Mouse (Mus musculus) stomach, postnatal 0 days (tissue): ENCODE data around the gene Tenm2. TPM values are rescaled to one million over a fixed set of nuclear protein-coding genes. Genes with fewer than 3 reads are reported as not detected.

Source experiments
- ATAC-seq: fragments of 200-750 bp; cut with Nextera tagmentation; 2 replicates; pipeline ENCODE4 v1.8.0; 2017; ENCODE audit not compliant: low FRiP score, low TSS enrichment
- DNase-seq: peaks from one replicate; pipeline ENCODE4 v3.0.0-alpha.2; 2016; ENCODE audit warnings: low spot score
- H3K27ac ChIP-seq: fragments of 300-500 bp; sonication (generic); replicated peaks from 2 replicates; pipeline ENCODE4 v1.5.1; 2014; ENCODE audit warnings: mild to moderate bottlenecking, control low read depth
- H3K27me3 ChIP-seq: fragments of 300-500 bp; sonication (generic); 2 replicates; pipeline ENCODE4 v1.6.1; 2014; ENCODE audit warnings: low read length; ENCODE audit not compliant: control insufficient read depth, insufficient read depth
- H3K36me3 ChIP-seq: fragments of 300-500 bp; sonication (generic); 2 replicates; pipeline ENCODE4 v1.6.1; 2014; ENCODE audit warnings: low read length, mixed read lengths; ENCODE audit not compliant: control insufficient read depth, insufficient read depth
- H3K4me1 ChIP-seq: fragments of 300-500 bp; sonication (generic); replicated peaks from 2 replicates; pipeline ENCODE4 v1.6.1; 2014; ENCODE audit warnings: antibody characterized with exemption; ENCODE audit not compliant: control insufficient read depth, insufficient read depth
- H3K4me2 ChIP-seq: fragments of 300-500 bp; sonication (generic); replicated peaks from 2 replicates; pipeline ENCODE4 v1.6.1; 2014; ENCODE audit warnings: low read depth, mild to moderate bottlenecking, control low read depth, moderate library complexity
- H3K4me3 ChIP-seq: fragments of 300-500 bp; sonication (generic); 2 replicates; pipeline ENCODE4 v1.5.1; 2014; ENCODE audit warnings: low read depth, low read length, control low read depth
- H3K9ac ChIP-seq: fragments of 300-500 bp; sonication (generic); 2 replicates; pipeline ENCODE4 v1.6.1; 2014; ENCODE audit warnings: mild to moderate bottlenecking, low read length, control low read depth, mixed read lengths
- H3K9me3 ChIP-seq: fragments of 300-500 bp; sonication (generic); 2 replicates; pipeline ENCODE4 v1.6.1; 2016; ENCODE audit warnings: low read length; ENCODE audit not compliant: control insufficient read depth
- CTCF ChIP-seq: IDR thresholded peaks from 2 replicates; pipeline ENCODE4 v1.5.1; 2016; ENCODE audit warnings: antibody characterized with exemption, low read depth, mild to moderate bottlenecking, moderate library complexity
- EP300 ChIP-seq: optimal IDR thresholded peaks from 2 replicates; pipeline ENCODE3; 2016; ENCODE audit warnings: antibody characterized with exemption
- WGBS: fragments of 180-500 bp; shearing (Covaris S2); extraction: QIAGEN DNeasy Blood & Tissue Kit; methylation state at CpG from one replicate; pipeline ENCODE4 v1.1.7; 2014; 5-methylcytosine and 5-hydroxymethylcytosine counted together
- polyA plus RNA-seq: library from polyadenylated mRNA; unstranded; fragments of >200 nt; fragmentation: Nextera tagmentation; extraction: Ambion mirVana; gene quantifications from 2 replicates; pipeline ENCODE4 v1.2.1, GENCODE M21; 2015

The Tenm2 gene
- polyA plus RNA-seq, 1 experiment from 2014 or later, result 3.6 TPM

GRCm38 (mm10) chr11:36364441-36364840, 871.3 kb downstream of the Tenm2 start:
- no peak overlapping the region for H3K27ac ChIP-seq
- no peak overlapping the region for H3K4me3 ChIP-seq
- no peaks in the 10 kb centered on the region for H3K27me3 ChIP-seq
- no peak for ATAC-seq
- H3K9ac ChIP-seq, result no peak overlapping the region
- no peaks in the 10 kb centered on the region for H3K4me1 ChIP-seq
- WGBS, result 54% methylated on average over 9 of the region's 9 CpGs
- H3K36me3 ChIP-seq, result no peaks in the 10 kb centered on the region
- H3K9me3 ChIP-seq, result no peaks in the 10 kb centered on the region
- no peak for DNase-seq
- no peak overlapping the region for H3K4me2 ChIP-seq
- TF ChIP-seq CTCF (no peak), EP300 (no peak)

- Histone ChIP-seq H3K4me1 (no peaks in the 10 kb centered on the region), H3K36me3 (no peaks in the 10 kb centered on the region), H3K27me3 (no peaks in the 10 kb centered on the region), H3K4me3 (no peak overlapping the region), H3K4me2 (no peak overlapping the region), H3K9me3 (no peaks in the 10 kb centered on the region), H3K9ac (no peak overlapping the region), H3K27ac (no peak overlapping the region)
- ATAC-seq (no peak), DNase-seq (no peak)
- WGBS, result 85% methylated on average over 8 of the region's 8 CpGs
- TF ChIP-seq CTCF (no peak), EP300 (no peak)
Observed at GRCm38 (mm10) chr11:36362514-36362913, 873.2 kb downstream of the Tenm2 start.

- no peak overlapping the region for H3K9ac ChIP-seq
- ATAC-seq, result no peak
- TF ChIP-seq EP300 (no peak), CTCF (no peak)
- H3K4me3 ChIP-seq, result no peak overlapping the region
- no peaks in the 10 kb centered on the region for H3K36me3 ChIP-seq
- H3K9me3 ChIP-seq, result no peaks in the 10 kb centered on the region
- no peak for DNase-seq
- no peaks in the 10 kb centered on the region for H3K4me1 ChIP-seq
- WGBS, result 72% methylated on average over 1 of the region's 1 CpGs
- H3K27ac ChIP-seq, result no peak overlapping the region
- no peak overlapping the region for H3K4me2 ChIP-seq
- no peaks in the 10 kb centered on the region for H3K27me3 ChIP-seq
Observed at GRCm38 (mm10) chr11:36353252-36353651, 882.5 kb downstream of the Tenm2 start.

GRCm38 (mm10) chr11:36351752-36352151, 884.0 kb downstream of the Tenm2 start:
- TF ChIP-seq CTCF (no peak), EP300 (no peak)
- Histone ChIP-seq H3K4me1 (no peaks in the 10 kb centered on the region), H3K36me3 (no peaks in the 10 kb centered on the region), H3K27me3 (no peaks in the 10 kb centered on the region), H3K9me3 (no peaks in the 10 kb centered on the region), H3K4me3 (no peak overlapping the region), H3K27ac (no peak overlapping the region), H3K9ac (no peak overlapping the region), H3K4me2 (no peak overlapping the region)
- 50% methylated on average over 6 of the region's 6 CpGs for WGBS
- no peak for ATAC-seq
- DNase-seq, result no peak

- Histone ChIP-seq H3K27me3 (no peaks in the 10 kb centered on the region), H3K4me3 (no peak overlapping the region), H3K9ac (no peak overlapping the region), H3K27ac (no peak overlapping the region), H3K9me3 (no peaks in the 10 kb centered on the region), H3K4me2 (no peak overlapping the region), H3K4me1 (no peaks in the 10 kb centered on the region), H3K36me3 (no peaks in the 10 kb centered on the region)
- ATAC-seq (no peak), DNase-seq (no peak)
- 77% methylated on average over 6 of the region's 6 CpGs for WGBS
- TF ChIP-seq CTCF, result no peak
- TF ChIP-seq EP300, result no peak
Observed at GRCm38 (mm10) chr11:36351341-36351740, 884.4 kb downstream of the Tenm2 start.

GRCm38 (mm10) chr11:36350264-36350663, 885.5 kb downstream of the Tenm2 start:
- 84% methylated on average over 1 of the region's 1 CpGs for WGBS
- Histone ChIP-seq H3K4me1 (no peaks in the 10 kb centered on the region), H3K4me2 (no peak overlapping the region), H3K27me3 (no peaks in the 10 kb centered on the region), H3K27ac (no peak overlapping the region), H3K9ac (no peak overlapping the region), H3K4me3 (no peak overlapping the region), H3K9me3 (no peaks in the 10 kb centered on the region), H3K36me3 (no peaks in the 10 kb centered on the region)
- ATAC-seq, result no peak
- DNase-seq, result no peak
- TF ChIP-seq CTCF (no peak), EP300 (no peak)
